Mouse (Mus musculus) embryonic facial prominence, embryonic 10.5 days (tissue): ENCODE measurements at regions not wholly inside any gene's neighbourhood (a gene's known extent, or its start where the extent isn't known, plus 50 kb on each side); places are given as distances from the start of the nearest gene placed in this dataset.

Experiments used
- DNase-seq: peaks from one replicate; pipeline ENCODE4 v3.0.0-alpha.2; 2017; ENCODE audit warnings: low spot score
- H3K27ac ChIP-seq: fragments of 300-500 bp; sonication (generic); replicated peaks from 2 replicates; pipeline ENCODE4 v1.5.1; 2016; ENCODE audit warnings: mild to moderate bottlenecking
- H3K27me3 ChIP-seq: fragments of 300-500 bp; sonication (generic); replicated peaks from 2 replicates; pipeline ENCODE4 v1.6.1; 2016; ENCODE audit warnings: low read depth, mild to moderate bottlenecking; ENCODE audit not compliant: poor library complexity, severe bottlenecking
- H3K36me3 ChIP-seq: fragments of 300-500 bp; sonication (generic); replicated peaks from 2 replicates; pipeline ENCODE4 v1.6.1; 2016; ENCODE audit warnings: mild to moderate bottlenecking, moderate library complexity
- H3K4me1 ChIP-seq: fragments of 300-500 bp; sonication (generic); 2 replicates; pipeline ENCODE4 v1.6.1; 2016
- H3K4me3 ChIP-seq: fragments of 300-500 bp; sonication (generic); 2 replicates; pipeline ENCODE4 v1.5.1; 2016; ENCODE audit warnings: mild to moderate bottlenecking, moderate library complexity
- H3K9me3 ChIP-seq: fragments of 300-500 bp; sonication (generic); 2 replicates; pipeline ENCODE4 v1.6.1; 2016; ENCODE audit warnings: mild to moderate bottlenecking
- WGBS: fragments of 180-500 bp; shearing (Covaris S2); methylation state at CpG from one replicate; pipeline ENCODE4 v1.1.7; 2016; 5-methylcytosine and 5-hydroxymethylcytosine counted together

- peak; percentile 26 for DNase-seq
- no peaks in the 10 kb centered on the region for H3K9me3 ChIP-seq
- H3K4me3 ChIP-seq, result no peak overlapping the region
- H3K36me3 ChIP-seq, result no peaks in the 10 kb centered on the region
- peaks cover 24% of the 10 kb centered on the region for H3K4me1 ChIP-seq
- no peak overlapping the region for H3K27ac ChIP-seq
- 63% methylated on average over 3 of the region's 3 CpGs for WGBS
- no peaks in the 10 kb centered on the region for H3K27me3 ChIP-seq
These were observed 165.7 kb downstream of the Pmp22 start for GRCm38 (mm10) chr11:63294476-63294875.

- Histone ChIP-seq H3K4me1 (peaks cover 34% of the 10 kb centered on the region), H3K9me3 (no peaks in the 10 kb centered on the region), H3K27ac (no peak overlapping the region), H3K4me3 (no peak overlapping the region), H3K36me3 (no peaks in the 10 kb centered on the region), H3K27me3 (0 out of 2 replicates have a peak, but pooled peaks cover under 1% of the 10 kb centered on the region)
- 87% methylated on average over 3 of the region's 3 CpGs for whole genome bisulfite sequencing
- no peak for DNase-seq
These were observed 167.7 kb downstream of the Pmp22 start for GRCm38 (mm10) chr11:63296476-63296875.

GRCm38 (mm10) chr11:63299712-63300581 lies 171.2 kb downstream of the Pmp22 start:
- H3K4me3 ChIP-seq, result no peak overlapping the region
- peak; percentile 23 for DNase-seq
- WGBS, result 16% methylated on average over 14 of the region's 14 CpGs
- no peaks in the 10 kb centered on the region for H3K36me3 ChIP-seq
- peaks cover 18% of the 10 kb centered on the region for H3K4me1 ChIP-seq
- H3K27ac ChIP-seq, result 0 out of 2 replicates have a peak overlapping the region, but pooled peaks have one; percentile 11
- H3K27me3 ChIP-seq, result peaks cover 12% of the 10 kb centered on the region
- no peaks in the 10 kb centered on the region for H3K9me3 ChIP-seq

- Histone ChIP-seq H3K27me3 (no peaks in the 10 kb centered on the region), H3K9me3 (no peaks in the 10 kb centered on the region), H3K4me1 (no peaks in the 10 kb centered on the region; the same call in 1 of the 2 replicates), H3K4me3 (no peak overlapping the region), H3K36me3 (no peaks in the 10 kb centered on the region), H3K27ac (no peak overlapping the region)
- no peak for DNase-seq
- 85% methylated on average over 4 of the region's 4 CpGs for WGBS
These were observed 196.4 kb downstream of the Pmp22 start for GRCm38 (mm10) chr11:63325166-63325565.

GRCm38 (mm10) chr11:63326864-63327263 lies 198.1 kb downstream of the Pmp22 start:
- Histone ChIP-seq H3K4me3 (no peak overlapping the region), H3K27ac (no peak overlapping the region), H3K27me3 (no peaks in the 10 kb centered on the region), H3K9me3 (no peaks in the 10 kb centered on the region), H3K36me3 (no peaks in the 10 kb centered on the region), H3K4me1 (no peaks in the 10 kb centered on the region; the same call in 1 of the 2 replicates)
- WGBS, result 83% methylated on average over 5 of the region's 5 CpGs
- DNase-seq, result no peak

GRCm38 (mm10) chr11:63337503-63337902 lies 208.7 kb downstream of the Pmp22 start:
- no peak for DNase-seq
- no peaks in the 10 kb centered on the region for H3K27me3 ChIP-seq
- WGBS, result 77% methylated on average over 9 of the region's 9 CpGs
- H3K4me3 ChIP-seq, result no peak overlapping the region
- H3K4me1 ChIP-seq, result no peaks in the 10 kb centered on the region
- H3K9me3 ChIP-seq, result no peaks in the 10 kb centered on the region
- H3K36me3 ChIP-seq, result no peaks in the 10 kb centered on the region
- H3K27ac ChIP-seq, result no peak overlapping the region

GRCm38 (mm10) chr11:63338277-63338676 lies 209.5 kb downstream of the Pmp22 start:
- H3K4me3 ChIP-seq, result no peak overlapping the region
- no peak for DNase-seq
- WGBS, result 88% methylated on average over 1 of the region's 1 CpGs
- H3K27me3 ChIP-seq, result no peaks in the 10 kb centered on the region
- no peaks in the 10 kb centered on the region for H3K36me3 ChIP-seq
- no peak overlapping the region for H3K27ac ChIP-seq
- no peaks in the 10 kb centered on the region for H3K9me3 ChIP-seq
- H3K4me1 ChIP-seq, result no peaks in the 10 kb centered on the region

- H3K4me1 ChIP-seq, result peaks cover 4% of the 10 kb centered on the region
- 89% methylated on average over 4 of the region's 4 CpGs for WGBS
- no peak overlapping the region for H3K4me3 ChIP-seq
- H3K36me3 ChIP-seq, result no peaks in the 10 kb centered on the region
- no peak overlapping the region for H3K27ac ChIP-seq
- no peaks in the 10 kb centered on the region for H3K27me3 ChIP-seq
- DNase-seq, result no peak
- no peaks in the 10 kb centered on the region for H3K9me3 ChIP-seq
These were observed 216.9 kb downstream of the Pmp22 start for GRCm38 (mm10) chr11:63345653-63346052.

- Histone ChIP-seq H3K27ac (no peak overlapping the region), H3K4me3 (no peak overlapping the region), H3K4me1 (peaks cover 4% of the 10 kb centered on the region), H3K36me3 (no peaks in the 10 kb centered on the region), H3K27me3 (no peaks in the 10 kb centered on the region), H3K9me3 (no peaks in the 10 kb centered on the region)
- DNase-seq, result no peak
- WGBS, result 47% methylated on average over 7 of the region's 7 CpGs
These were observed 221.4 kb downstream of the Pmp22 start for GRCm38 (mm10) chr11:63350123-63350696.

GRCm38 (mm10) chr11:63351999-63352398 lies 223.2 kb downstream of the Pmp22 start:
- H3K9me3 ChIP-seq, result no peaks in the 10 kb centered on the region
- H3K4me1 ChIP-seq, result peaks cover 4% of the 10 kb centered on the region
- H3K4me3 ChIP-seq, result no peak overlapping the region
- H3K27ac ChIP-seq, result no peak overlapping the region
- H3K27me3 ChIP-seq, result no peaks in the 10 kb centered on the region
- WGBS, result 93% methylated on average over 8 of the region's 8 CpGs
- H3K36me3 ChIP-seq, result no peaks in the 10 kb centered on the region
- no peak for DNase-seq

GRCm38 (mm10) chr11:63352990-63353389 lies 224.2 kb downstream of the Pmp22 start:
- WGBS, result 80% methylated on average over 3 of the region's 3 CpGs
- H3K36me3 ChIP-seq, result no peaks in the 10 kb centered on the region
- DNase-seq, result no peak
- H3K4me1 ChIP-seq, result peaks cover 4% of the 10 kb centered on the region
- H3K27me3 ChIP-seq, result no peaks in the 10 kb centered on the region
- no peak overlapping the region for H3K27ac ChIP-seq
- no peaks in the 10 kb centered on the region for H3K9me3 ChIP-seq
- H3K4me3 ChIP-seq, result no peak overlapping the region

- no peak for DNase-seq
- WGBS, result 89% methylated on average over 8 of the region's 8 CpGs
- H3K27ac ChIP-seq, result no peak overlapping the region
- no peak overlapping the region for H3K4me3 ChIP-seq
- H3K9me3 ChIP-seq, result no peaks in the 10 kb centered on the region
- no peaks in the 10 kb centered on the region for H3K27me3 ChIP-seq
- H3K4me1 ChIP-seq, result peaks cover 4% of the 10 kb centered on the region
- H3K36me3 ChIP-seq, result no peaks in the 10 kb centered on the region
These were observed 224.9 kb downstream of the Pmp22 start for GRCm38 (mm10) chr11:63353671-63354070.

- WGBS, result 83% methylated on average over 10 of the region's 10 CpGs
- H3K4me3 ChIP-seq, result no peak overlapping the region
- no peak overlapping the region for H3K27ac ChIP-seq
- H3K36me3 ChIP-seq, result no peaks in the 10 kb centered on the region
- no peaks in the 10 kb centered on the region for H3K27me3 ChIP-seq
- no peak for DNase-seq
- no peaks in the 10 kb centered on the region for H3K4me1 ChIP-seq
- H3K9me3 ChIP-seq, result no peaks in the 10 kb centered on the region
These were observed 229.1 kb downstream of the Pmp22 start for GRCm38 (mm10) chr11:63357772-63358344.
